Mouse (Mus musculus) kidney, embryonic 14.5 days (tissue): Measurements from ENCODE around the gene Zswim5. TPM values are rescaled to one million over a fixed set of nuclear protein-coding genes. Genes with fewer than 3 reads are reported as not detected.

Experiments used
- ATAC-seq: fragments of 200-750 bp; cut with Nextera tagmentation; 2 replicates; pipeline ENCODE4 v1.8.0; 2017; ENCODE audit warnings: moderate number of reproducible peaks, mild to moderate bottlenecking, moderate TSS enrichment, moderate library complexity; ENCODE audit not compliant: low FRiP score, low TSS enrichment
- H3K27ac ChIP-seq: fragments of 300-500 bp; sonication (generic); 2 replicates; pipeline ENCODE4 v1.5.1; 2014; ENCODE audit warnings: low read depth, mild to moderate bottlenecking, low read length, moderate library complexity, mixed read lengths
- H3K27me3 ChIP-seq: fragments of 300-500 bp; sonication (generic); 2 replicates; pipeline ENCODE4 v1.6.1; 2014; ENCODE audit warnings: mild to moderate bottlenecking, low read length; ENCODE audit not compliant: control insufficient read depth, insufficient read depth
- H3K36me3 ChIP-seq: fragments of 300-500 bp; sonication (generic); 2 replicates; pipeline ENCODE4 v1.6.1; 2014; ENCODE audit warnings: low read length, mixed read lengths; ENCODE audit not compliant: control insufficient read depth, insufficient read depth
- H3K4me1 ChIP-seq: fragments of 300-500 bp; sonication (generic); 2 replicates; pipeline ENCODE4 v1.6.1; 2014; ENCODE audit warnings: low read length, mixed read lengths; ENCODE audit not compliant: control insufficient read depth, insufficient read depth
- H3K4me2 ChIP-seq: fragments of 300-500 bp; sonication (generic); replicated peaks from 2 replicates; pipeline ENCODE4 v1.6.1; 2014; ENCODE audit warnings: low read depth, mild to moderate bottlenecking, low read length
- H3K4me3 ChIP-seq: fragments of 300-500 bp; sonication (generic); 2 replicates; pipeline ENCODE4 v1.5.1; 2014; ENCODE audit warnings: mild to moderate bottlenecking, low read length
- H3K9ac ChIP-seq: fragments of 300-500 bp; sonication (generic); 2 replicates; pipeline ENCODE4 v1.6.1; 2014; ENCODE audit warnings: low read depth, mild to moderate bottlenecking, low read length, moderate library complexity
- H3K9me3 ChIP-seq: fragments of 300-500 bp; sonication (generic); 2 replicates; pipeline ENCODE4 v1.6.1; 2016; ENCODE audit warnings: low read length; ENCODE audit not compliant: control insufficient read depth
- WGBS: fragments of 180-500 bp; shearing (Covaris S2); extraction: QIAGEN DNeasy Blood & Tissue Kit; methylation state at CpG from one replicate; pipeline ENCODE4 v1.1.7; 2014; 5-methylcytosine and 5-hydroxymethylcytosine counted together
- polyA plus RNA-seq: library from polyadenylated mRNA; unstranded; fragments of >200 nt; fragmentation: Nextera tagmentation; extraction: Ambion mirVana; gene quantifications from 2 replicates; pipeline ENCODE4 v1.2.1, GENCODE M21; 2014

Zswim5 gene
- polyA plus RNA-seq, 1 experiment from 2014 or later, result 2.1 TPM

DNA sequence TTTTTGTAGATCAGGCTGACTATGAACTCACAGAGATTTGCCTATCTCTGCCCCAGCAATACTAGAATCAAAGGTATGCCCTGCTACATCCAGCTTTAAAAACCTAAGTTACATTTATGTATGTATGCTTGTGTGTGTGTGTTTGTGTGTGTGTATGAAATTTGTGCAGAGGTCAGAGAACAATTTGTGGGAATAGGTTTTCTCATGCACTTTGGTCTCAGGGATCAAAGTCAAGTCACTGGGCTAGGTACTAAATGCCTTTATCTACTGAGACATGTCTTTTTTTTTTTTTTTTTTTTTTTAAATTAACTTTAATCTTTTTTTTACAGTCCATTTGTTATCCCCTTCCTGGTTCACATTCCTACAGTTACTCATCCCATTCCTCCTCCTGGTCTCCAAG is 5.5 kb downstream of the Zswim5 start:
- Histone ChIP-seq H3K4me1 (no peaks in the 10 kb centered on the region), H3K36me3 (no peaks in the 10 kb centered on the region), H3K9me3 (no peaks in the 10 kb centered on the region), H3K9ac (no peak overlapping the region), H3K4me3 (no peak overlapping the region), H3K27ac (no peak overlapping the region), H3K27me3 (peaks cover 3% of the 10 kb centered on the region; the same call in 1 of the 2 replicates), H3K4me2 (no peak overlapping the region)
- no peak for ATAC-seq

- Histone ChIP-seq H3K9ac (no peak overlapping the region), H3K9me3 (no peaks in the 10 kb centered on the region), H3K4me1 (no peaks in the 10 kb centered on the region), H3K27me3 (no peaks in the 10 kb centered on the region), H3K36me3 (no peaks in the 10 kb centered on the region), H3K4me3 (no peak overlapping the region), H3K27ac (no peak overlapping the region), H3K4me2 (no peak overlapping the region)
- ATAC-seq, result no peak
- 65% methylated on average over 4 of the region's 4 CpGs for WGBS
Measured at GRCm38 (mm10) chr4:116894200-116895080, 17.3 kb downstream of the Zswim5 start.

DNA sequence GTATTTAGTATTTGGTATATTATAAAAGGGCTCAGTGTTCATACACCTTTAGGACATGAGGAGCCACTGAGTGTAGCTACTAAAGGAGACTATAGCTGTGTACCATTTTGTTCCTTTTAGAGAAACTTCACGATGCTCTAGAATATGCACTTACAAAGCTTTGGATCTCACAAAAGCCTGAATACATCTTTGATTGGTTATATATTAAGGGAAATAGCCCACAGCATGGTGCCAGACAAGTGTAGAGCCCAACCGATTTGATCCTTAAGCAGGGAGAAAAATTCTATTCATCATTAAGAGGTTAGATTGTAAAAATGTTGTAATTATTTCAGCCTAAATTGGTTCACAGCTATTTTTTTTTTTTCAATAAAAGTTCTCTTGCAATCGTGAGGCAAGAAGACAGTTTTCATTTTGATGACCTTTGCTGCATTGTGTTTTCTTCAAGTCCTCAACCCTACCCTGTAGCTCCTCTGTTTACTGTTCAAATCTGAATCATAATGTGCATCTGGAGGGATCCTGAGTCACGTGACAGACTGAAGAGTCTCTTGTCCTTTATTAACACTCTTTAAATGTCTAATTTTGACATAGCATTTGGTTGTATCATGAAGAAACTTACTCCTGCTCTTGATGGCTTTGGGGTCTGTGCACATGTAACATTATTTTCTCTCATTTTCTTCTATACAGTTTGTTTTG is 33.5 kb downstream of the Zswim5 start:
- H3K36me3 ChIP-seq, result no peaks in the 10 kb centered on the region
- no peaks in the 10 kb centered on the region for H3K4me1 ChIP-seq
- H3K27ac ChIP-seq, result no peak overlapping the region
- H3K9ac ChIP-seq, result no peak overlapping the region
- H3K4me2 ChIP-seq, result no peak overlapping the region
- no peak overlapping the region for H3K4me3 ChIP-seq
- WGBS, result 71% methylated on average over 4 of the region's 4 CpGs
- ATAC-seq, result no peak
- H3K9me3 ChIP-seq, result no peaks in the 10 kb centered on the region
- no peaks in the 10 kb centered on the region for H3K27me3 ChIP-seq

- Histone ChIP-seq H3K27ac (no peak overlapping the region), H3K36me3 (no peaks in the 10 kb centered on the region), H3K4me3 (no peak overlapping the region), H3K27me3 (no peaks in the 10 kb centered on the region), H3K9me3 (no peaks in the 10 kb centered on the region), H3K9ac (no peak overlapping the region), H3K4me2 (no peak overlapping the region), H3K4me1 (no peaks in the 10 kb centered on the region)
- WGBS, result 70% methylated on average over 5 of the region's 5 CpGs
- ATAC-seq, result no peak
Measured at GRCm38 (mm10) chr4:116911202-116911601, 34.0 kb downstream of the Zswim5 start.

GRCm38 (mm10) chr4:116913318-116913717 is 36.1 kb downstream of the Zswim5 start:
- Histone ChIP-seq H3K27ac (no peak overlapping the region), H3K9ac (no peak overlapping the region), H3K4me3 (no peak overlapping the region), H3K9me3 (no peaks in the 10 kb centered on the region), H3K36me3 (no peaks in the 10 kb centered on the region), H3K27me3 (no peaks in the 10 kb centered on the region), H3K4me2 (no peak overlapping the region), H3K4me1 (no peaks in the 10 kb centered on the region)
- WGBS, result 90% methylated on average over 2 of the region's 2 CpGs
- ATAC-seq, result no peak

DNA sequence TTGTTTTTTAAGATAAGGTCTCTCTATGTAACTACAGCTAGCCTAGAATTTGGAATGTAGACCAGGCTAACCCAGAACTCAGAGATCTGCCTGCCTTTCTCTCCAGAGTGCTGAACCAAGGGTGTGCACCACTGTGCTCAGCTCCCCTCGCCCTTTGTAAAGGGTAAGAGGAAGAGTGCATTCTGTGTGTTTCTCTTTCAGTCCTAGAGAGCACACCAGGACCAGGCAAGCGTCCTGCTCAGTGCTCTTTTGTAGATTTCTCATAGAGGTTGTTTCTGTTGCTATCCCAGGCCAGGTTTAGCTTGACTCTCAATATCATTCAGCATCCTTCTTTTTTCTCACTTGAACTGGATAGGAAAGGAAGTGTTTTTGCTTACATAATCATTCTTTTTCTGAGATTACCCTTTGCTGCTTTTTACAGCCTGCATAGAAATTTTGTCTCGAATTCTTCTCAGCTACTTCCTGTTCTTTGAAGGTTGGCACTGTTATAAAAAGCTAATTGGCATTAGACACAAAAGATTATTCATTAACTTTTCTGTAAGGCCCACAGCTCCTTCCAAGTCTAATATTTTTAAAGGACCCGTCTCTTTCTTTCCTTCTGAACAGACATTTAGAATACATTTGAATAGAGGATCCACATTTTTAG is 51.0 kb downstream of the Zswim5 start:
- Histone ChIP-seq H3K4me2 (no peak overlapping the region), H3K36me3 (no peaks in the 10 kb centered on the region), H3K9me3 (no peaks in the 10 kb centered on the region), H3K9ac (no peak overlapping the region), H3K4me3 (no peak overlapping the region), H3K4me1 (no peaks in the 10 kb centered on the region), H3K27me3 (no peaks in the 10 kb centered on the region), H3K27ac (no peak overlapping the region)
- no peak for ATAC-seq
- 59% methylated on average over 4 of the region's 4 CpGs for WGBS

- 79% methylated on average over 4 of the region's 4 CpGs for WGBS
- ATAC-seq, result no peak
Measured at GRCm38 (mm10) chr4:116939585-116939984, 62.4 kb downstream of the Zswim5 start.

GRCm38 (mm10) chr4:116942695-116943094 is 65.5 kb downstream of the Zswim5 start:
- no peaks in the 10 kb centered on the region for H3K36me3 ChIP-seq
- 67% methylated on average over 2 of the region's 2 CpGs for WGBS
- no peak overlapping the region for H3K9ac ChIP-seq
- no peak overlapping the region for H3K4me3 ChIP-seq
- H3K27me3 ChIP-seq, result no peaks in the 10 kb centered on the region
- no peaks in the 10 kb centered on the region for H3K4me1 ChIP-seq
- H3K27ac ChIP-seq, result no peak overlapping the region
- no peak overlapping the region for H3K4me2 ChIP-seq
- ATAC-seq, result no peak
- H3K9me3 ChIP-seq, result no peaks in the 10 kb centered on the region

More at GRCm38 (mm10) chr4:116939585-116939984, 62.4 kb downstream of the Zswim5 start:
- H3K4me1 ChIP-seq, result no peaks in the 10 kb centered on the region
- H3K27ac ChIP-seq, result no peak overlapping the region
- no peak overlapping the region for H3K9ac ChIP-seq
- no peaks in the 10 kb centered on the region for H3K36me3 ChIP-seq
- H3K9me3 ChIP-seq, result no peaks in the 10 kb centered on the region
- no peaks in the 10 kb centered on the region for H3K27me3 ChIP-seq
- H3K4me2 ChIP-seq, result no peak overlapping the region
- no peak overlapping the region for H3K4me3 ChIP-seq

- Histone ChIP-seq H3K27ac (no peak overlapping the region), H3K4me3 (no peak overlapping the region), H3K36me3 (no peaks in the 10 kb centered on the region), H3K27me3 (no peaks in the 10 kb centered on the region), H3K9me3 (no peaks in the 10 kb centered on the region), H3K9ac (no peak overlapping the region), H3K4me2 (no peak overlapping the region), H3K4me1 (no peaks in the 10 kb centered on the region)
- WGBS, result 48% methylated on average over 5 of the region's 5 CpGs
- no peak for ATAC-seq
Measured at GRCm38 (mm10) chr4:116944055-116944454, 66.9 kb downstream of the Zswim5 start.
